Mouse (Mus musculus): Measurements from ENCODE around the gene Gm7347.

DNA sequence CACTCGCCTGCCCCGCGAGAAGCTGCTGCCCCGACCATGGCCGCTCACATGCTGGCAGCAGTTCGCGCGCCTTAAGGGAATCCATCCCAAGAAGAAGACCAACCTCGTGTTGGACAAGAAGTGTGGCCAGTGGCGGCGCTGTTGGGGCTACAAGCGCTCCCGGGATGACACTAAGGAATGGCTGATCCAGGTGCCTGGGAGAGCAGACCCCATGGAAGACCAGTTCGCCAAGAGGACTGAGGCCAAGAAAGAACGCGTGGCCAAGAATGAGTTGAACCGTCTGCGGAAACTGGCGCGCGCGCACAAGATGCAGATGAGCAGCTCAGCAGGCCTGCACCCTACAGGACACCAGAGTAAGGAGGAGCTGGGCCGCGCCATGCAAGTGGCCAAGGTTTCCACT lies 12.3 kb upstream of the Gm7347 start:
- TF ChIP-seq EP300 (optimal IDR thresholded peaks at IDR 0.05): no peak
- no peak for TF ChIP-seq CTCF (IDR thresholded peaks at IDR 0.05; ENCODE audit: low read depth)
